Mouse (Mus musculus): Measurements from ENCODE around the gene Sh3bp1.

The Sh3bp1 gene

GRCm38 (mm10) chr15:78899740-78900584, at the start of gene Sh3bp1:
Gene Sh3bp1, plus strand, starts transcription at chr15:78899768.
- DNase-seq (ENCODE audit: low spot score) = peak; percentile 74

- peak; percentile 6 for DNase-seq (ENCODE audit: low spot score)
Measured at GRCm38 (mm10) chr15:78850059-78850824, 49.3 kb upstream of the Sh3bp1 start.

GRCm38 (mm10) chr15:78850944-78851343, 48.6 kb upstream of the Sh3bp1 start:
- DNase-seq (ENCODE audit: low spot score) = no peak

- DNase-seq (ENCODE audit: low spot score) = peak; percentile 90
Measured at GRCm38 (mm10) chr15:78851505-78852153, 47.9 kb upstream of the Sh3bp1 start.

- no peak for DNase-seq (ENCODE audit: low spot score)
Measured at GRCm38 (mm10) chr15:78855303-78855965, 44.1 kb upstream of the Sh3bp1 start, which contains the start of gene Lgals2. Gene Lgals2, minus strand, starts transcription at chr15:78855529.

GRCm38 (mm10) chr15:78857009-78857408, 42.6 kb upstream of the Sh3bp1 start:
- no peak for DNase-seq (ENCODE audit: low spot score)

GRCm38 (mm10) chr15:78859311-78859710, 40.3 kb upstream of the Sh3bp1 start:
- DNase-seq (ENCODE audit: low spot score) = no peak

GRCm38 (mm10) chr15:78859714-78860113, 39.9 kb upstream of the Sh3bp1 start:
- DNase-seq (ENCODE audit: low spot score) = no peak

- DNase-seq (ENCODE audit: low spot score) = no peak
Measured at GRCm38 (mm10) chr15:78862280-78862679, 37.3 kb upstream of the Sh3bp1 start.

- DNase-seq (ENCODE audit: low spot score) = no peak
Measured at GRCm38 (mm10) chr15:78863154-78863553, 36.4 kb upstream of the Sh3bp1 start.

- no peak for DNase-seq (ENCODE audit: low spot score)
Measured at GRCm38 (mm10) chr15:78863852-78864253, 35.7 kb upstream of the Sh3bp1 start.

GRCm38 (mm10) chr15:78868398-78868797, 31.2 kb upstream of the Sh3bp1 start:
- peak; percentile 70 for DNase-seq (ENCODE audit: low spot score)

GRCm38 (mm10) chr15:78868826-78869233, 30.7 kb upstream of the Sh3bp1 start:
- peak; percentile 37 for DNase-seq (ENCODE audit: low spot score)

- peak; percentile 69 for DNase-seq (ENCODE audit: low spot score)
Measured at GRCm38 (mm10) chr15:78869775-78870174, 29.8 kb upstream of the Sh3bp1 start.

- no peak for DNase-seq (ENCODE audit: low spot score)
Measured at GRCm38 (mm10) chr15:78872021-78872608, 27.5 kb upstream of the Sh3bp1 start.

- no peak for DNase-seq (ENCODE audit: low spot score)
Measured at GRCm38 (mm10) chr15:78873803-78874435, 25.6 kb upstream of the Sh3bp1 start.

- DNase-seq (ENCODE audit: low spot score) = no peak
Measured at GRCm38 (mm10) chr15:78874989-78875388, 24.6 kb upstream of the Sh3bp1 start.

- DNase-seq (ENCODE audit: low spot score) = no peak
Measured at GRCm38 (mm10) chr15:78875537-78875936, 24.0 kb upstream of the Sh3bp1 start.

- peak; percentile 91 for DNase-seq (ENCODE audit: low spot score)
Measured at GRCm38 (mm10) chr15:78876258-78876696, 23.3 kb upstream of the Sh3bp1 start.

GRCm38 (mm10) chr15:78876991-78877809, 22.4 kb upstream of the Sh3bp1 start, which contains the start of gene Gga1:
Gene Gga1, plus strand, starts transcription at chr15:78877190.
- DNase-seq (ENCODE audit: low spot score) = peak; percentile 97

All from embryo, embryonic 10 days (tissue).